Mouse (Mus musculus) left cerebral cortex, postnatal 25 days (tissue): ENCODE measurements at regions not wholly inside any gene's neighbourhood (a gene's known extent, or its start where the extent isn't known, plus 50 kb on each side); places are given as distances from the start of the nearest gene placed in this dataset.
"Not testable (repeated sequence)": the region's sequence is repeated elsewhere in the genome, so short reads cannot be mapped to it uniquely, and the experiment has no call there.

Source experiments
- DNase-seq, 2 experiments: peaks; one replicate each; pipeline ENCODE4 v3.0.0; 2022; ENCODE audit warnings: low spot score in 2 of 2, mixed read lengths in 1 of 2
- intact Hi-C: fragments of 180-260 bp; cut with DNase I; formaldehyde crosslinking; loops from one replicate; pipeline ENCODE4 v1.15.1; 2025

DNA sequence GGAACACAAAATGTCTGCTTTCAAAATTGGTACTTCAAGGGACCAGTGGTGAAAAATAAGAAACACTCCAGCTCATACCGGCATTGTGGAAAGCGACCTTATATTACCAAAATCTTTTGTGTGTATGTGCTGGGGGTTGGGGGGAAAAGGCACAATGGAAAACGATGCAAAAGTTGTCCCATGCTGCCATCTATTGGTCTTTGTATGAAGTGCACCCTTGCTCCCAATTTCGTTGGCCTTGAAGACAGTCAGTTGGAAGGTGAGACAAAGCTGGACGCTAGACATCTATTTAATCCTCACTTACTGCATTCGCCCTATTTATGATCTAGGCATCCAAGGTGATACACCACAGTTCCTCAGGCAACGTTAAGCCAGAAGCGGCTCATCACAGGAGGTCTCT, 186.6 kb downstream of the BC048507 start:
- DNase-seq, intact Hi-C loops: not testable (repeated sequence)

DNA sequence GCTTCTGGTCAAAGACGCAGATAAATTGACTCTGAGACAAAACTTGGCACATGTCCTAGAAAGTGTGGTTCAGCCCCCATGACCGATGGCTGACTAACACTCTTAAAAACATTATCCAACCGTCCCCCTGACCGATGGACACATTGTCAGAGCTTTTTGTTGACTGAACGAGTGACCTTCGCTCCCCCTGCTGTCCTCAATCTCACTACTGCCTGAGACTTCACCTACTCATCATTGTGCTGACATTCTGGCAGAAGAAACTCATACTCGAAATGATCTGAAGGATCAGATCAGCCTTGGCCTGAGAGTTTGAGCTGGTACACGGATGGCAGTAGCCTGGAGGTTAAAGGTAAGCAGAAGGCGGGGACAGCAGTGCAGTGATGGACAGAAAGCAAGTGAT, 230.2 kb downstream of the BC048507 start:
- intact Hi-C loops, DNase-seq: not testable (repeated sequence)

DNA sequence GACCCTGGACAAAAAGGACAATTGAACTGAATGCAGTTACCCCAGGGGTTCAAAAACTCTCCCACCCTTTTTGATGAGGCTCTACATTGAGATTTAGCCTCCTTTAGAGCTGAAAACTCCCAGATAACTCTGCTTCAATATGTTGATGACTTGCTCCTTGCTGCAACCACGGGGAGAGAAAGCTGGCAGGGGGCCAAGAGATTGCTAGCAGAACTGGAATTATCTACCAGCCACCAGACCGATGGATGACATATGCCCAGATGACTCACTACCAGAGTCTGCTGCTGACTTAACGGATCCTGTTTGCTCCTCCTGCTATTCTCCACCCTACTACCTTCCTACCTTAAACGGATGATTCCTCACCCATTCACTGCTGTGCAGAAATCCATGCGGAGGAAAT, 253.7 kb downstream of the BC048507 start:
- peak in 1 of 2 experiments; percentile 24 for DNase-seq

More for the DNA sequence above, 253.7 kb downstream of the BC048507 start:
- intact Hi-C loops = not testable (repeated sequence)
